Mouse (Mus musculus) cerebellum, postnatal 14 days (tissue): ENCODE measurements at regions not wholly inside any gene's neighbourhood (a gene's known extent, or its start where the extent isn't known, plus 50 kb on each side); places are given as distances from the start of the nearest gene placed in this dataset.

Source experiments
- DNase-seq, 2 experiments: peaks; one replicate each; pipeline ENCODE4 v3.0.0; 2021; ENCODE audit warnings: mixed read lengths in 2 of 2

- peak; percentile 80 to 87 for DNase-seq
Measured at GRCm38 (mm10) chr5:52309317-52310060, 54.1 kb upstream of the Sod3 start.

- no peak for DNase-seq
Measured at GRCm38 (mm10) chr5:52296303-52296702, 67.3 kb upstream of the Sod3 start.

GRCm38 (mm10) chr5:52294466-52294865 is 69.1 kb upstream of the Sod3 start:
- DNase-seq, result no peak

GRCm38 (mm10) chr5:52288319-52288718 is 75.3 kb upstream of the Sod3 start:
- DNase-seq, result no peak

- DNase-seq, result no peak
Measured at GRCm38 (mm10) chr5:52280871-52281270, 82.7 kb upstream of the Sod3 start.

- DNase-seq, result no peak
Measured at GRCm38 (mm10) chr5:52278111-52278510, 85.5 kb upstream of the Sod3 start.

GRCm38 (mm10) chr5:52263214-52263613 is 72.9 kb upstream of the Dhx15 start:
- DNase-seq, result no peak

- no peak for DNase-seq
Measured at GRCm38 (mm10) chr5:52258075-52258474, 67.8 kb upstream of the Dhx15 start.

GRCm38 (mm10) chr5:52254602-52255071 is 64.3 kb upstream of the Dhx15 start:
- DNase-seq, result no peak

GRCm38 (mm10) chr5:52249804-52250203 is 59.5 kb upstream of the Dhx15 start:
- DNase-seq, result no peak

GRCm38 (mm10) chr5:52243931-52244330 is 53.6 kb upstream of the Dhx15 start:
- DNase-seq, result no peak

GRCm38 (mm10) chr5:52242414-52242813 is 52.1 kb upstream of the Dhx15 start:
- DNase-seq, result no peak

GRCm38 (mm10) chr5:52240540-52240939 is 50.2 kb upstream of the Dhx15 start:
- peak; percentile 20 to 26 for DNase-seq
